Mouse (Mus musculus) olfactory bulb, adult 2 months (tissue): ENCODE results near the gene Bdh1.

Experiments used
- CTCF ChIP-seq: fragments of 200-500 bp; IDR thresholded peaks from 2 replicates; pipeline ENCODE4 v1.5.1; 2012; ENCODE audit warnings: low read depth, mild to moderate bottlenecking, low read length, moderate library complexity; ENCODE audit not compliant: insufficient read depth
- POLR2A ChIP-seq: fragments of 200-500 bp; IDR thresholded peaks from 2 replicates; pipeline ENCODE4 v1.6.1; 2012; ENCODE audit warnings: mild to moderate bottlenecking, low read depth, low read length, moderate library complexity; ENCODE audit not compliant: insufficient read depth

GRCm38 (mm10) chr16:31485336-31485735 lies 63.3 kb downstream of the Bdh1 start:
- TF ChIP-seq POLR2A (no peak), CTCF (no peak)
